Mouse (Mus musculus) spleen, adult 2 months (tissue): Measurements from ENCODE around the gene Hnrnph3.

Experiments
- CTCF ChIP-seq: fragments of 200-500 bp; IDR thresholded peaks from 2 replicates; pipeline ENCODE4 v1.5.1; 2011; ENCODE audit warnings: mild to moderate bottlenecking, inconsistent platforms; ENCODE audit not compliant: insufficient read depth, insufficient read length, insufficient replicate concordance; ENCODE audit errors: extremely low read depth
- POLR2A ChIP-seq: fragments of 200-500 bp; IDR thresholded peaks from 2 replicates; pipeline ENCODE4 v1.6.1; 2011; ENCODE audit warnings: low read depth, low read length, inconsistent platforms

- TF ChIP-seq POLR2A (no peak), CTCF (no peak)
Observed at GRCm38 (mm10) chr10:63049106-63049505, 25.1 kb upstream of the Hnrnph3 start.
